Mouse (Mus musculus): Measurements from ENCODE around the gene Rhebl1. TPM values are rescaled to one million over a fixed set of nuclear protein-coding genes. Genes with fewer than 3 reads are reported as not detected.

Gene Rhebl1
- polyA plus RNA-seq, 1 experiment from 2014 or later = 9.4 TPM

GRCm38 (mm10) chr15:98881656-98882008, 12.7 kb downstream of the Rhebl1 start:
- H3K4me1 ChIP-seq (replicated peaks; ENCODE audit: control insufficient read depth, insufficient read depth, low read length) = 0 out of 2 replicates have a peak, but pooled peaks cover 3% of the 10 kb centered on the region
- H3K9me3 ChIP-seq (ENCODE audit: control insufficient read depth) = no peaks in the 10 kb centered on the region
- peak overlapping the region; percentile 21; the same call in 1 of the 2 replicates for H3K27ac ChIP-seq (ENCODE audit: low read depth, low read length)
- no peak for TF ChIP-seq CTCF (IDR thresholded peaks at IDR 0.05; ENCODE audit: low read depth)
- ATAC-seq = no peak
- H3K27me3 ChIP-seq (replicated peaks; ENCODE audit: control insufficient read depth, insufficient read depth, low read length) = no peaks in the 10 kb centered on the region
- no peak overlapping the region for H3K9ac ChIP-seq (ENCODE audit: low read depth, low read length)
- WGBS = 12% methylated on average over 5 of the region's 5 CpGs
- peak overlapping the region; percentile 72 for H3K4me3 ChIP-seq (ENCODE audit: low read depth, low read length)
- peaks cover 5% of the 10 kb centered on the region for H3K36me3 ChIP-seq (ENCODE audit: control insufficient read depth, insufficient read depth)
- H3K4me2 ChIP-seq (replicated peaks; ENCODE audit: low read depth) = peak overlapping the region; percentile 80

GRCm38 (mm10) chr15:98880978-98881655, 13.2 kb downstream of the Rhebl1 start:
- WGBS = under 1% methylated on average over 44 of the region's 48 CpGs
- peak; percentile 69 for TF ChIP-seq CTCF (IDR thresholded peaks at IDR 0.05; ENCODE audit: low read depth)
- peak overlapping the region; percentile 79 for H3K27ac ChIP-seq (ENCODE audit: low read depth, low read length)

GRCm38 (mm10) chr15:98877331-98877730, 17.0 kb downstream of the Rhebl1 start:
- Histone ChIP-seq H3K9me3 (ENCODE audit: control insufficient read depth) (no peaks in the 10 kb centered on the region), H3K4me2 (replicated peaks; ENCODE audit: low read depth) (no peak overlapping the region), H3K36me3 (ENCODE audit: control insufficient read depth, insufficient read depth) (peaks cover 5% of the 10 kb centered on the region), H3K27me3 (replicated peaks; ENCODE audit: control insufficient read depth, insufficient read depth, low read length) (no peaks in the 10 kb centered on the region), H3K27ac (ENCODE audit: low read depth, low read length) (no peak overlapping the region), H3K4me3 (ENCODE audit: low read depth, low read length) (no peak overlapping the region), H3K9ac (ENCODE audit: low read depth, low read length) (no peak overlapping the region), H3K4me1 (replicated peaks; ENCODE audit: control insufficient read depth, insufficient read depth, low read length) (0 out of 2 replicates have a peak, but pooled peaks cover 6% of the 10 kb centered on the region)
- peak; percentile 88 for TF ChIP-seq CTCF (IDR thresholded peaks at IDR 0.05; ENCODE audit: low read depth)
- ATAC-seq = no peak
- WGBS = 18% methylated on average over 3 of the region's 3 CpGs

More at GRCm38 (mm10) chr15:98880978-98881655, 13.2 kb downstream of the Rhebl1 start:
- Histone ChIP-seq H3K27me3 (replicated peaks; ENCODE audit: control insufficient read depth, insufficient read depth, low read length) (no peaks in the 10 kb centered on the region), H3K4me3 (ENCODE audit: low read depth, low read length) (peak overlapping the region; percentile 72), H3K4me1 (replicated peaks; ENCODE audit: control insufficient read depth, insufficient read depth, low read length) (0 out of 2 replicates have a peak, but pooled peaks cover 3% of the 10 kb centered on the region), H3K4me2 (replicated peaks; ENCODE audit: low read depth) (peak overlapping the region; percentile 80), H3K9ac (ENCODE audit: low read depth, low read length) (peak overlapping the region; percentile 59), H3K36me3 (ENCODE audit: control insufficient read depth, insufficient read depth) (peaks cover 5% of the 10 kb centered on the region), H3K9me3 (ENCODE audit: control insufficient read depth) (no peaks in the 10 kb centered on the region)
- peak; percentile 94 for ATAC-seq

- no peaks in the 10 kb centered on the region for H3K27me3 ChIP-seq (replicated peaks; ENCODE audit: control insufficient read depth, insufficient read depth, low read length)
- H3K4me3 ChIP-seq (ENCODE audit: low read depth, low read length) = peak overlapping the region; percentile 87
- H3K4me1 ChIP-seq (replicated peaks; ENCODE audit: control insufficient read depth, insufficient read depth, low read length) = 0 out of 2 replicates have a peak, but pooled peaks cover 7% of the 10 kb centered on the region
- peak overlapping the region; percentile 86 for H3K4me2 ChIP-seq (replicated peaks; ENCODE audit: low read depth)
- TF ChIP-seq CTCF (IDR thresholded peaks at IDR 0.05; ENCODE audit: low read depth) = peak; percentile 32
- no peaks in the 10 kb centered on the region for H3K36me3 ChIP-seq (ENCODE audit: control insufficient read depth, insufficient read depth)
- peak overlapping the region; percentile 98 for H3K9ac ChIP-seq (ENCODE audit: low read depth, low read length)
- H3K27ac ChIP-seq (ENCODE audit: low read depth, low read length) = peak overlapping the region; percentile 98
- WGBS = 1% methylated on average over 51 of the region's 51 CpGs
- H3K9me3 ChIP-seq (ENCODE audit: control insufficient read depth) = no peaks in the 10 kb centered on the region
- peak; percentile 81 for ATAC-seq
Measured at GRCm38 (mm10) chr15:98871916-98872888, 22.1 kb downstream of the Rhebl1 start.

- 1% methylated on average over 81 of the region's 94 CpGs for WGBS
- Histone ChIP-seq H3K9ac (ENCODE audit: low read depth, low read length) (peak within 1 kb of the TSS; percentile 98), H3K27me3 (replicated peaks; ENCODE audit: control insufficient read depth, insufficient read depth, low read length) (no peaks in the 10 kb centered on the region), H3K27ac (ENCODE audit: low read depth, low read length) (peak within 1 kb of the TSS; percentile 98), H3K9me3 (ENCODE audit: control insufficient read depth) (no peaks in the 10 kb centered on the region), H3K4me1 (replicated peaks; ENCODE audit: control insufficient read depth, insufficient read depth, low read length) (0 out of 2 replicates have a peak, but pooled peaks cover 7% of the 10 kb centered on the region), H3K4me3 (ENCODE audit: low read depth, low read length) (peak within 1 kb of the TSS; percentile 87), H3K36me3 (ENCODE audit: control insufficient read depth, insufficient read depth) (0 out of 2 replicates have a peak, but pooled peaks cover 5% of the 10 kb centered on the region), H3K4me2 (replicated peaks; ENCODE audit: low read depth) (peak within 1 kb of the TSS; percentile 86)
- no peak for TF ChIP-seq CTCF (IDR thresholded peaks at IDR 0.05; ENCODE audit: low read depth)
- peak; percentile 46 for ATAC-seq
Measured at GRCm38 (mm10) chr15:98871070-98871915, 23.0 kb downstream of the Rhebl1 start, which contains the start of gene Kmt2d. Gene Kmt2d, minus strand, starts transcription at chr15:98871204.

Measured in intestine, postnatal 0 days (tissue).